Mouse (Mus musculus) heart, adult 18-20 months (tissue): ENCODE measurements at regions not wholly inside any gene's neighbourhood (a gene's known extent, or its start where the extent isn't known, plus 50 kb on each side); places are given as distances from the start of the nearest gene placed in this dataset.

Source experiments
- DNase-seq, 2 experiments: peaks; one replicate each; pipeline ENCODE4 v3.0.0; 2021 to 2022; ENCODE audit warnings: mixed read lengths in 1 of 2

- no peak for DNase-seq
Observed at GRCm38 (mm10) chr1:65509003-65509402, 227.1 kb downstream of the Pth2r start.

GRCm38 (mm10) chr1:65535674-65536073 lies 253.8 kb downstream of the Pth2r start:
- no peak for DNase-seq

GRCm38 (mm10) chr1:65538509-65538908 lies 256.7 kb downstream of the Pth2r start:
- DNase-seq, result no peak

GRCm38 (mm10) chr1:65544219-65544864 lies 262.5 kb downstream of the Pth2r start:
- DNase-seq, result no peak

- DNase-seq, result no peak
Observed at GRCm38 (mm10) chr1:65545336-65546060, 263.6 kb downstream of the Pth2r start.

GRCm38 (mm10) chr1:65548830-65549229 lies 267.0 kb downstream of the Pth2r start:
- no peak for DNase-seq

GRCm38 (mm10) chr1:65587402-65587801 lies 305.5 kb downstream of the Pth2r start:
- DNase-seq, result no peak

- no peak for DNase-seq
Observed at GRCm38 (mm10) chr1:65635315-65635714, 291.0 kb upstream of the Crygf start.

- no peak for DNase-seq
Observed at GRCm38 (mm10) chr1:65654460-65654859, 271.9 kb upstream of the Crygf start.

GRCm38 (mm10) chr1:65681960-65682359 lies 244.4 kb upstream of the Crygf start:
- no peak for DNase-seq

- no peak for DNase-seq
Observed at GRCm38 (mm10) chr1:65687322-65687721, 239.0 kb upstream of the Crygf start.

GRCm38 (mm10) chr1:65730262-65730661 lies 196.1 kb upstream of the Crygf start:
- no peak for DNase-seq

GRCm38 (mm10) chr1:65757951-65758350 lies 168.4 kb upstream of the Crygf start:
- DNase-seq, result no peak

- DNase-seq, result no peak
Observed at GRCm38 (mm10) chr1:65761141-65761540, 165.2 kb upstream of the Crygf start.

- no peak for DNase-seq
Observed at GRCm38 (mm10) chr1:65800244-65800643, 126.1 kb upstream of the Crygf start.

- DNase-seq, result no peak
Observed at GRCm38 (mm10) chr1:65820771-65821170, 105.5 kb upstream of the Crygf start.

- DNase-seq, result no peak
Observed at GRCm38 (mm10) chr1:65841116-65841515, 85.2 kb upstream of the Crygf start.

- peak; percentile 14 to 55 for DNase-seq
Observed at GRCm38 (mm10) chr1:65847005-65847404, 79.3 kb upstream of the Crygf start.

- peak; percentile 50 to 57 for DNase-seq
Observed at GRCm38 (mm10) chr1:65873691-65874090, 52.6 kb upstream of the Crygf start.
